Mouse (Mus musculus) lung, postnatal 0 days (tissue): ENCODE data around the gene Snx9. TPM values are rescaled to one million over a fixed set of nuclear protein-coding genes. Genes with fewer than 3 reads are reported as not detected.

Experiments
- ATAC-seq: fragments of 200-750 bp; cut with Nextera tagmentation; 2 replicates; pipeline ENCODE4 v1.8.0; 2017; ENCODE audit warnings: moderate library complexity
- DNase-seq: peaks from one replicate; pipeline ENCODE4 v3.0.0-alpha.2; 2016; ENCODE audit warnings: low spot score
- H3K27ac ChIP-seq: fragments of 300-500 bp; sonication (generic); 2 replicates; pipeline ENCODE4 v1.5.1; 2014; ENCODE audit warnings: antibody characterized with exemption, mild to moderate bottlenecking, low read length, mixed read lengths
- H3K27me3 ChIP-seq: fragments of 300-500 bp; sonication (generic); replicated peaks from 2 replicates; pipeline ENCODE4 v1.6.1; 2014; ENCODE audit warnings: low read length, mixed read lengths; ENCODE audit not compliant: insufficient read depth
- H3K36me3 ChIP-seq: fragments of 300-500 bp; sonication (generic); 2 replicates; pipeline ENCODE4 v1.6.1; 2014; ENCODE audit warnings: low read length, mixed read lengths; ENCODE audit not compliant: insufficient read depth
- H3K4me1 ChIP-seq: fragments of 300-500 bp; sonication (generic); 2 replicates; pipeline ENCODE4 v1.6.1; 2014; ENCODE audit warnings: antibody characterized with exemption, low read depth, low read length, mixed read lengths; ENCODE audit not compliant: insufficient read depth
- H3K4me2 ChIP-seq: fragments of 300-500 bp; sonication (generic); replicated peaks from 2 replicates; pipeline ENCODE4 v1.6.1; 2014; ENCODE audit warnings: low read depth, mild to moderate bottlenecking, low read length, moderate library complexity, mixed read lengths
- H3K4me3 ChIP-seq: fragments of 300-500 bp; sonication (generic); 2 replicates; pipeline ENCODE4 v1.5.1; 2014; ENCODE audit warnings: low read depth, low read length
- H3K9ac ChIP-seq: fragments of 300-500 bp; sonication (generic); replicated peaks from 2 replicates; pipeline ENCODE4 v1.6.1; 2014; ENCODE audit warnings: low read depth, mild to moderate bottlenecking
- H3K9me3 ChIP-seq: fragments of 300-500 bp; sonication (generic); 2 replicates; pipeline ENCODE4 v1.6.1; 2016; ENCODE audit warnings: low read length, mixed read lengths
- CTCF ChIP-seq: IDR thresholded peaks from 2 replicates; pipeline ENCODE4 v1.5.1; 2016; ENCODE audit warnings: antibody characterized with exemption, mild to moderate bottlenecking
- EP300 ChIP-seq: IDR thresholded peaks from 2 replicates; pipeline ENCODE4 v1.6.1; 2016; ENCODE audit warnings: antibody characterized with exemption, mild to moderate bottlenecking, control low read depth
- WGBS: fragments of 180-500 bp; shearing (Covaris S2); extraction: QIAGEN DNeasy Blood & Tissue Kit; methylation state at CpG from one replicate; pipeline ENCODE4 v1.1.7; 2014; 5-methylcytosine and 5-hydroxymethylcytosine counted together
- polyA plus RNA-seq: library from polyadenylated mRNA; unstranded; fragments of >200 nt; fragmentation: Nextera tagmentation; extraction: Ambion mirVana; gene quantifications from 2 replicates; pipeline ENCODE4 v1.2.1, GENCODE M21; 2015

Gene Snx9
- polyA plus RNA-seq: 26.3 and 26.9 TPM in 2 replicates

DNA sequence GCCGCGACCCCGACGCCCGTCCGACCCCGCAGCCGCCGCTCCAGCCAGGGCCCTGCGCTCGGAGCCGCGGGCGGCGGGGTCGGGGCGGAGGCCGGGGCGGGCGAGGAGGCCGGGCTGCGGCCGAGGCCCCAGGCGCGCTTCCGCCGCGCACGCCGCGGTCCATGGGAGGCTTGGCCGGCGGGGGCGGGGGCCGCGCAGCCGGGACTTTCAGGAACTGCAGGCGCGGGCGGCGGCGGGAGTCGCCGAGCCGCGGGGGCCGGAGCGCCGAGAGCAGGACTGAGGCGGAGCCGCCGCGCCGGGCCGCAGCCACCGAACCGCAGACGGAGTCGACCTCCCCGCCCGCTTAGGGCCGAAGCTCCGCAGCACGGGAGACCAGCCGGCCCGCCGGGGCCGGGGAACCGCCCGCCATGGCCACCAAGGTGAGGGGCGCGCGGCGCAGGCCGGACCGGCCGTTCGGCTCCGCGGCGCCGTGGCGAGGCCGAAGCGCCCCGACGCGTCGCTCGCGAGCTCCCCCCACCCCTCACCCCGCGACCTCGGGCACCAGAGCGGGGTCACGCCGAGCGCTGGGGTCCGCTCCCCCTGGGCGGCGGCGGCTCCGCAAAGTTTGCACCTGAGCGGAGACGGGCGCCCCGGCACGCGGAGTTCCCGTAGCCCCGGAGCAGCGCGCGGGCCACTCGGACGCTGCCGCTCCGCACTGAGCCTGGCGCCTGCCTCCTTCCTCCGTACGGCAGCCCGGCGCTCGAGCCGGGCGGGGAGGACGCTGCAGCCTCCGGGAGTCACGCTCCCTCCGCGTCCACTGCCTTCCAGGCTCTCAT lies at the start of gene Snx9:
Gene Snx9, plus strand, starts transcription at position 202 of the 815 bp plus-strand sequence.
- ATAC-seq: peak; percentile 92
- Histone ChIP-seq H3K9ac (peak within 1 kb of the TSS; percentile 93), H3K4me1 (peaks cover 4% of the 10 kb centered on the region)

DNA sequence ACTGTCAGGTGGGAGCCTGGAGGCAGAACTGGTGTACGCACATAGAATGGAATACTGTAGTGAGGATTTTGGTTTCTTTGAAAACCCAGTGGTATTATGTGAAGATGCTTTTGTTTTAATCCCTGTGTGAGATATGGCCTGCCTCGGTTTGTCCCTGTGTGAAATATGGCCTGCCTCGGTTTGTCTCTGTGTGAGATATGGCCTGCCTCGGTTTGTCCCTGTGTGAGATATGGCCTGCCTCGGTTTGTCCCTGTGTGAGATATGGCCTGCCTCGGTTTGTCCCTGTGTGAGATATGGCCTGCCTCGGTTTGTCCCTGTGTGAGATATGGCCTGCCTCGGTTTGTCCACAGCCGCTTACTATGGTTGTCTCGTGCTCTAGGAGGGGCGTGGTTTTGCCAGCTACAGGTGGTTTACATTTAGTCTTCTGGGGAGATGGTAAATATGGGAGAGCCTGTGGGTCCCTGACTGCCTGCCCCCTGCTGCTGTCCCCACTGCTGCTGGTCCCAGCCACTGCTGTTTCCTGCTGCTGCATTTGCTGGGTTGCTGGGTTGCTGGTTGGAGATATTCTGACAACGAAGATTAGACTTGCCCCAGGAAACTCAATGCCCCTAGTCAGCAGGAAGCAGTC lies 48.9 kb upstream of the Snx9 start:
- Histone ChIP-seq H3K4me1 (no peaks in the 10 kb centered on the region; the same call in 1 of the 2 replicates), H3K9ac (no peak overlapping the region), H3K4me3 (no peak overlapping the region), H3K27ac (no peak overlapping the region), H3K27me3 (no peaks in the 10 kb centered on the region), H3K36me3 (no peaks in the 10 kb centered on the region), H3K9me3 (no peaks in the 10 kb centered on the region), H3K4me2 (no peak overlapping the region)
- DNase-seq (no peak), ATAC-seq (no peak)
- WGBS: 89% methylated on average over 12 of the region's 12 CpGs
- TF ChIP-seq CTCF (no peak), EP300 (no peak)

More for the DNA sequence above, at the start of gene Snx9:
- Histone ChIP-seq H3K4me2 (peak within 1 kb of the TSS; percentile 76), H3K27ac (peak within 1 kb of the TSS; percentile 99), H3K9me3 (no peaks in the 10 kb centered on the region), H3K4me3 (peak within 1 kb of the TSS; percentile 91), H3K36me3 (no peaks in the 10 kb centered on the region), H3K27me3 (no peaks in the 10 kb centered on the region)
- TF ChIP-seq EP300: no peak
- TF ChIP-seq CTCF: no peak
- DNase-seq: peak; percentile 81
- 1% methylated on average over 87 of the region's 131 CpGs for WGBS

- no peak overlapping the region for H3K9ac ChIP-seq
- TF ChIP-seq CTCF (no peak), EP300 (no peak)
- H3K27me3 ChIP-seq: no peaks in the 10 kb centered on the region
- no peak overlapping the region for H3K4me2 ChIP-seq
- ATAC-seq (no peak), DNase-seq (no peak)
- H3K9me3 ChIP-seq: no peaks in the 10 kb centered on the region
- no peaks in the 10 kb centered on the region for H3K36me3 ChIP-seq
- H3K4me1 ChIP-seq: no peaks in the 10 kb centered on the region; the same call in 1 of the 2 replicates
- H3K4me3 ChIP-seq: no peak overlapping the region
- no peak overlapping the region for H3K27ac ChIP-seq
- WGBS: 63% methylated on average over 4 of the region's 4 CpGs
Observed at GRCm38 (mm10) chr17:5793593-5793992, 47.5 kb upstream of the Snx9 start.

GRCm38 (mm10) chr17:5794276-5794675 lies 46.9 kb upstream of the Snx9 start:
- ATAC-seq: no peak
- no peaks in the 10 kb centered on the region; the same call in 1 of the 2 replicates for H3K4me1 ChIP-seq
- H3K9ac ChIP-seq: no peak overlapping the region
- H3K27ac ChIP-seq: no peak overlapping the region
- DNase-seq: no peak
- H3K4me2 ChIP-seq: no peak overlapping the region
- no peaks in the 10 kb centered on the region for H3K9me3 ChIP-seq
- no peaks in the 10 kb centered on the region for H3K36me3 ChIP-seq
- no peak for TF ChIP-seq CTCF
- TF ChIP-seq EP300: no peak
- no peak overlapping the region for H3K4me3 ChIP-seq
- no peaks in the 10 kb centered on the region for H3K27me3 ChIP-seq
- WGBS: 40% methylated on average over 5 of the region's 5 CpGs

DNA sequence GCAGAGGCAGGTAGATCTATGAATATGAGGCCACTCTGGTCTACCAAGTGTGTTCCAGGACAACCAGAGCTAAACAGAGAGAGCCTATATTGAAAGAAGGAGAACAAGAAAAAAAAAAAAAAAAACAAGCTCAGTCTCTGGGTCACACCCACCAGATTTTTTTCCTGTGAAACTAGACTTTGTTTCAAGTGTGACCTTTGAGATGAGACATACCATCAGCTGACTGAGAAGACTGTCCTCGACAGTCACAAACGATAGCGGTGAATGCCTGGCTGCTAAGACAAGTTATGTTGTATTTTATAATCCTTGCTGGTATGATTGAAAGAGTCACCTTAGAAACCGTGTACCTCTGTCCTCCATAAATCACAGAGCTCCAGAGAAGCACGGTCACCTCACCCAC lies 45.8 kb upstream of the Snx9 start:
- Histone ChIP-seq H3K9me3 (no peaks in the 10 kb centered on the region), H3K9ac (no peak overlapping the region), H3K27me3 (no peaks in the 10 kb centered on the region), H3K4me3 (no peak overlapping the region), H3K4me2 (no peak overlapping the region), H3K27ac (no peak overlapping the region), H3K4me1 (no peaks in the 10 kb centered on the region; the same call in 1 of the 2 replicates), H3K36me3 (no peaks in the 10 kb centered on the region)
- ATAC-seq: no peak
- TF ChIP-seq CTCF: no peak
- no peak for TF ChIP-seq EP300
- DNase-seq: no peak
- 75% methylated on average over 5 of the region's 5 CpGs for WGBS

GRCm38 (mm10) chr17:5795878-5796277 lies 45.3 kb upstream of the Snx9 start:
- Histone ChIP-seq H3K27ac (no peak overlapping the region), H3K9me3 (no peaks in the 10 kb centered on the region), H3K36me3 (no peaks in the 10 kb centered on the region), H3K9ac (no peak overlapping the region), H3K4me3 (no peak overlapping the region), H3K4me2 (no peak overlapping the region), H3K4me1 (no peaks in the 10 kb centered on the region; the same call in 1 of the 2 replicates), H3K27me3 (no peaks in the 10 kb centered on the region)
- DNase-seq (peak; percentile 95), ATAC-seq (peak; percentile 73)
- 0% methylated on average over 5 of the region's 5 CpGs for WGBS
- TF ChIP-seq EP300: no peak
- peak; percentile 100 for TF ChIP-seq CTCF
